Mouse (Mus musculus) G1E (cell line): ENCODE measurements around the gene Arpc1a.

Experiments used
- CTCF ChIP-seq: IDR thresholded peaks from 2 replicates; pipeline ENCODE4 v1.5.1; 2012; ENCODE audit warnings: low read depth, low read length, inconsistent platforms, mixed read lengths
- GATA1 ChIP-seq: IDR thresholded peaks from 2 replicates; pipeline ENCODE4 v1.6.1; 2012; ENCODE audit warnings: borderline replicate concordance, low read length, inconsistent platforms, mixed read lengths

GRCm38 (mm10) chr5:145089878-145090277, 6.2 kb downstream of the Arpc1a start:
- TF ChIP-seq GATA1 (no peak), CTCF (no peak)
